Comparison of ENCODE assay signal across 21 mouse cellular contexts in the genomic region with DNA sequence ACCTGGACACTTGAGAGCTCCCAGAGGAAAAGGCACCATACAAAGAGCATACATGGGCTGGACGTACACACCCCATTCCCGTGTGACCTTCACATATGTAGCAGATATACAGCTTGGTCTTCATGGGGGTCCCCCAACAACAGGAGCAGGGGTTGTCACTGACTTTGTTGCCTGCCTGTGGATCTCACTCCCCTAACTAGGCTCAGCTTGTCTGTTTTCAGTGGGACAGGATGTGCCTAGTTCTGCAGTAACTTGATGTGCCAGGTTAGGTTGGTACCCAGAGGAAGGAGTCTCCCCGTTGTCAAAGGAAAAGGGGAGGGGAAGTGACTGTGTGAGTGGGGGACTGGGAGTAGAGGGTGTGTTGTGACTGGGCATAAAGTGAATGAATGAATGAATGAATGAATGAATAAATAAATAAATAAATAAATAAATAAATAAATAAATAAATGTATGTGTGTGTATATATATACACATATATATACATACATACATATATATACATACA.
A peak's percentile ranks its signal among the peaks of the same experiment; 100 is the strongest.
DNase-seq lines count a peak whose midpoint lies in the region; ATAC-seq lines count a peak whose summit lies in the region.
"Had no signal": no experiment of that assay in that cellular context is flagged by ENCODE, and none has a peak within 500 bp of the region (broad histone marks: within the 10 kb centered on the region; RNA-seq: fewer than 3 reads in every experiment).

No protein-coding gene starts in this region.

- no peaks in the 10 kb centered on the region for H3K27me3 ChIP-seq in embryonic facial prominence, embryonic 12.5 days
- no peaks in the 10 kb centered on the region for H3K27me3 ChIP-seq in embryonic facial prominence, embryonic 10.5 days (replicated peaks; ENCODE audit: low read depth, poor library complexity, severe bottlenecking)
- no peaks in the 10 kb centered on the region for H3K27me3 ChIP-seq in heart, embryonic 11.5 days (ENCODE audit: control insufficient read depth, insufficient read depth, low read length)
- H3K27me3 ChIP-seq in limb, embryonic 15.5 days: no peaks in the 10 kb centered on the region
- no peaks in the 10 kb centered on the region for H3K27me3 ChIP-seq in limb, embryonic 10.5 days (ENCODE audit: low read depth, poor library complexity, severe bottlenecking)
- no peaks in the 10 kb centered on the region for H3K27me3 ChIP-seq in embryonic facial prominence, embryonic 13.5 days
- H3K27me3 ChIP-seq: hindbrain, embryonic 15.5 days had no signal

- H3K36me3 ChIP-seq in embryonic facial prominence, embryonic 12.5 days: no peaks in the 10 kb centered on the region
- H3K36me3 ChIP-seq in embryonic facial prominence, embryonic 10.5 days (replicated peaks): no peaks in the 10 kb centered on the region
- H3K36me3 ChIP-seq in heart, embryonic 11.5 days (ENCODE audit: control insufficient read depth, insufficient read depth, low read length): no peaks in the 10 kb centered on the region
- no peaks in the 10 kb centered on the region for H3K36me3 ChIP-seq in limb, embryonic 15.5 days
- H3K36me3 ChIP-seq in limb, embryonic 10.5 days: no peaks in the 10 kb centered on the region
- H3K36me3 ChIP-seq in embryonic facial prominence, embryonic 13.5 days: no peaks in the 10 kb centered on the region
- H3K36me3 ChIP-seq: G1E; hindbrain, embryonic 15.5 days had no signal

- no peak overlapping the region for H3K9ac ChIP-seq in embryonic facial prominence, embryonic 12.5 days
- no peak overlapping the region for H3K9ac ChIP-seq in heart, embryonic 11.5 days (ENCODE audit: low read depth, low read length)
- H3K9ac ChIP-seq in limb, embryonic 15.5 days: no peak overlapping the region
- H3K9ac ChIP-seq in embryonic facial prominence, embryonic 13.5 days: no peak overlapping the region
- H3K9ac ChIP-seq: hindbrain, embryonic 15.5 days had no signal

- no peak overlapping the region for H3K4me3 ChIP-seq in embryonic facial prominence, embryonic 12.5 days
- H3K4me3 ChIP-seq in embryonic facial prominence, embryonic 10.5 days: no peak overlapping the region
- H3K4me3 ChIP-seq in heart, embryonic 11.5 days (ENCODE audit: low read depth, low read length): no peak overlapping the region
- H3K4me3 ChIP-seq in limb, embryonic 15.5 days: no peak overlapping the region
- no peak overlapping the region for H3K4me3 ChIP-seq in limb, embryonic 10.5 days
- no peak overlapping the region for H3K4me3 ChIP-seq in embryonic facial prominence, embryonic 13.5 days
- H3K4me3 ChIP-seq: gastrocnemius, adult 2 months; hindbrain, embryonic 15.5 days had no signal

- no peak overlapping the region for H3K4me2 ChIP-seq in embryonic facial prominence, embryonic 12.5 days (replicated peaks)
- no peak overlapping the region for H3K4me2 ChIP-seq in heart, embryonic 11.5 days
- H3K4me2 ChIP-seq in limb, embryonic 15.5 days: no peak overlapping the region
- no peak overlapping the region for H3K4me2 ChIP-seq in embryonic facial prominence, embryonic 13.5 days
- H3K4me2 ChIP-seq: hindbrain, embryonic 15.5 days had no signal

- H3K4me1 ChIP-seq in embryonic facial prominence, embryonic 12.5 days: no peaks in the 10 kb centered on the region
- H3K4me1 ChIP-seq in embryonic facial prominence, embryonic 10.5 days: no peaks in the 10 kb centered on the region
- H3K4me1 ChIP-seq in heart, embryonic 11.5 days (ENCODE audit: control insufficient read depth, insufficient read depth, low read length): no peaks in the 10 kb centered on the region
- no peaks in the 10 kb centered on the region for H3K4me1 ChIP-seq in limb, embryonic 15.5 days
- no peaks in the 10 kb centered on the region for H3K4me1 ChIP-seq in limb, embryonic 10.5 days
- H3K4me1 ChIP-seq in embryonic facial prominence, embryonic 13.5 days: no peaks in the 10 kb centered on the region
- H3K4me1 ChIP-seq: hindbrain, embryonic 15.5 days had no signal

- no peak overlapping the region for H3K27ac ChIP-seq in embryonic facial prominence, embryonic 12.5 days
- H3K27ac ChIP-seq in embryonic facial prominence, embryonic 10.5 days (replicated peaks): no peak overlapping the region
- H3K27ac ChIP-seq in heart, embryonic 11.5 days (ENCODE audit: low read depth, low read length): no peak overlapping the region
- no peak overlapping the region for H3K27ac ChIP-seq in limb, embryonic 15.5 days
- no peak overlapping the region for H3K27ac ChIP-seq in limb, embryonic 10.5 days
- H3K27ac ChIP-seq in embryonic facial prominence, embryonic 13.5 days: no peak overlapping the region
- H3K27ac ChIP-seq: gastrocnemius, adult 2 months; hindbrain, embryonic 15.5 days had no signal

- no peaks in the 10 kb centered on the region for H3K9me3 ChIP-seq in embryonic facial prominence, embryonic 12.5 days
- no peaks in the 10 kb centered on the region for H3K9me3 ChIP-seq in embryonic facial prominence, embryonic 10.5 days
- H3K9me3 ChIP-seq in heart, embryonic 11.5 days (replicated peaks; ENCODE audit: control insufficient read depth, low read length): no peaks in the 10 kb centered on the region
- H3K9me3 ChIP-seq in limb, embryonic 15.5 days: no peaks in the 10 kb centered on the region
- H3K9me3 ChIP-seq in limb, embryonic 10.5 days (replicated peaks): no peaks in the 10 kb centered on the region
- no peaks in the 10 kb centered on the region for H3K9me3 ChIP-seq in embryonic facial prominence, embryonic 13.5 days
- H3K9me3 ChIP-seq: hindbrain, embryonic 15.5 days had no signal

- WGBS in embryonic facial prominence, embryonic 12.5 days: 85% methylated on average over 3 of the region's 3 CpGs
- 86% methylated on average over 3 of the region's 3 CpGs for WGBS in embryonic facial prominence, embryonic 10.5 days
- WGBS in heart, embryonic 11.5 days (ENCODE audit: insufficient replicate concordance): 82% methylated on average over 3 of the region's 3 CpGs
- WGBS in limb, embryonic 15.5 days: 78% methylated on average over 3 of the region's 3 CpGs
- 85% methylated on average over 3 of the region's 3 CpGs for WGBS in limb, embryonic 10.5 days
- 82% methylated on average over 3 of the region's 3 CpGs for WGBS in embryonic facial prominence, embryonic 13.5 days

- DNase-seq in embryonic facial prominence, embryonic 10.5 days (ENCODE audit: low spot score): no peak
- DNase-seq in heart, adult 11 months: peak; percentile 85
- DNase-seq in limb, embryonic 10.5 days (ENCODE audit: low spot score): no peak
- DNase-seq: adrenal gland, adult 8-10 months; adrenal gland, postnatal 36 days; B cell, adult 2 months; cerebellum, adult 2 months; cerebellum, postnatal 10 days; gastrocnemius, adult 2 months; gastrocnemius, postnatal 25 days; heart, postnatal 10 days; heart, postnatal 4 days had no signal

- ATAC-seq in embryonic facial prominence, embryonic 12.5 days (ENCODE audit: insufficient number of reproducible peaks, insufficient read depth, low FRiP score, low TSS enrichment): peak; percentile 81; the same call in 1 of the 2 replicates
- ATAC-seq in heart, embryonic 11.5 days (replicated peaks; ENCODE audit: insufficient number of reproducible peaks, low FRiP score, low TSS enrichment): no peak
- 0 out of 2 replicates have a peak, but pooled peaks have one; percentile 35 for ATAC-seq in limb, embryonic 15.5 days (ENCODE audit: insufficient number of reproducible peaks, low FRiP score, low TSS enrichment, low read depth)
- ATAC-seq in embryonic facial prominence, embryonic 13.5 days (ENCODE audit: insufficient number of reproducible peaks, insufficient read depth, low FRiP score, low TSS enrichment, low read depth): 0 out of 2 replicates have a peak, but pooled peaks have one; percentile 20
- ATAC-seq: CD4-positive, CD25-positive, alpha-beta regulatory T cell, adult 4 months; inflammation-experienced regulatory T-cells, adult 6 months; intestine, postnatal 0 days had no signal
